Mouse (Mus musculus) neural tube, embryonic 13.5 days (tissue): ENCODE results near the gene Iqgap2. TPM values are rescaled to one million over a fixed set of nuclear protein-coding genes. Genes with fewer than 3 reads are reported as not detected.

ENCODE experiments used
- ATAC-seq: fragments of 200-750 bp; cut with Nextera tagmentation; 2 replicates; pipeline ENCODE4 v1.8.0; 2017; ENCODE audit warnings: low read depth, mild to moderate bottlenecking, moderate TSS enrichment, moderate library complexity
- H3K27ac ChIP-seq: fragments of 300-500 bp; sonication (generic); replicated peaks from 2 replicates; pipeline ENCODE4 v1.5.1; 2015; ENCODE audit warnings: moderate library complexity, mild to moderate bottlenecking, inconsistent platforms
- H3K27me3 ChIP-seq: fragments of 300-500 bp; sonication (generic); 2 replicates; pipeline ENCODE4 v1.6.1; 2015; ENCODE audit warnings: mild to moderate bottlenecking, inconsistent platforms
- H3K36me3 ChIP-seq: fragments of 300-500 bp; sonication (generic); 2 replicates; pipeline ENCODE4 v1.6.1; 2015; ENCODE audit warnings: mild to moderate bottlenecking, inconsistent platforms
- H3K4me1 ChIP-seq: fragments of 300-500 bp; sonication (generic); replicated peaks from 2 replicates; pipeline ENCODE4 v1.6.1; 2015; ENCODE audit warnings: inconsistent platforms
- H3K4me2 ChIP-seq: fragments of 300-500 bp; sonication (generic); 2 replicates; pipeline ENCODE4 v1.6.1; 2015; ENCODE audit warnings: inconsistent platforms, mild to moderate bottlenecking, moderate library complexity
- H3K4me3 ChIP-seq: fragments of 300-500 bp; sonication (generic); 2 replicates; pipeline ENCODE4 v1.5.1; 2015; ENCODE audit warnings: mild to moderate bottlenecking, inconsistent platforms
- H3K9ac ChIP-seq: fragments of 300-500 bp; sonication (generic); 2 replicates; pipeline ENCODE4 v1.6.1; 2015; ENCODE audit warnings: moderate library complexity, mild to moderate bottlenecking, inconsistent platforms
- H3K9me3 ChIP-seq: fragments of 300-500 bp; sonication (generic); 2 replicates; pipeline ENCODE4 v1.6.1; 2016; ENCODE audit warnings: inconsistent platforms
- WGBS: fragments of 180-500 bp; shearing (Covaris S2); methylation state at CpG from one replicate; pipeline ENCODE4 v1.1.7; 2015; 5-methylcytosine and 5-hydroxymethylcytosine counted together
- polyA plus RNA-seq: library from polyadenylated mRNA; unstranded; fragments of >200 nt; fragmentation: Nextera tagmentation; extraction: Ambion mirVana; gene quantifications from 2 replicates; pipeline ENCODE4 v1.2.1, GENCODE M21; 2015

The Iqgap2 gene
- polyA plus RNA-seq, 1 experiment from 2014 or later, result 2.7 TPM

DNA sequence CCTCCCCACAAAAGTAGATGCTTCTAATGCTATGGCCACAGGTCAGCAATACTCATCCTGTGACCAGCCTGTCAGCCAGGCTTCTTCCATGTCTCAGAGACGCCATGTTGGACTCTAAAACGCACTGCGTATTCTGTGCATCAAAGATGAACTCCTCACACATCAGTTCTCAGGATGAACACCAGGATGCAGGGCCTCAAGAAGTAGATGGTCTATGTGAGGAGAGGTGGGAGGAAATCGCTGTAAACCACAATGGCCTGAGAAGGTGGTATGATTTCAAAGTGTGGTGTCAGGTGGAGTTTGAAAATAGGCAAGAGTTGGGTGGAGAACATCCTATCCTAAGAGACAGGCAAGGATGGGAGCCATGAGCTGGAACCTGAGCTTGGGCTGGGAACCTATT is 1.4 kb upstream of the Iqgap2 start:
- Histone ChIP-seq H3K4me3 (no peak overlapping the region), H3K4me2 (no peak overlapping the region), H3K36me3 (no peaks in the 10 kb centered on the region), H3K27me3 (0 out of 2 replicates have a peak, but pooled peaks cover 3% of the 10 kb centered on the region), H3K27ac (no peak overlapping the region), H3K4me1 (peaks cover 25% of the 10 kb centered on the region), H3K9me3 (no peaks in the 10 kb centered on the region), H3K9ac (no peak overlapping the region)
- ATAC-seq, result no peak
- 93% methylated on average over 4 of the region's 4 CpGs for WGBS

DNA sequence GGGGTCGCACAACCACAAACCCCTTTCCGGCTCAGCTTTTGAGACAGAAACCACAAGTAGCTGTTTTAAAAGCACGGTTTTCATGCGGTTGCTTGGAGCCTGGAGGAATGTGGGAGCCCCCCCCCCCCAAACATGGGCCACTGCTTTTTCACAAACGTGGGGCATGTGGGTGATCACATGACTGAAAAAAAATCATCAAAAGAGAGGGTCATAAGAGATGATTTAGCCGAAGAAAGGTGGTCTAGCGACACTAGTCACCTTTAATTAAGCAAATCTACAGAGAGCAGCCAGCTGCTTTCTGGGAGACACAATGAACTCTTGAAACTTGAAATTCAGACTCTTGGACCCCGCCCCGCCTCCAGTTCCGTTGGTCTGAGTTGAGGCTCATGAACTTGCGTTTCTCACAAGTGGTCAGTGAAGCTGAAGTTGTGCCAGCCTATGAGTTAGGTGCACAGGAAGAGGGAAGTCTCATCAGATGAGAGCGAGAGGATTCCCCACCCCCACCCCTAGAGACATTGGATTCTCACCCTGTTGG is 956 bp upstream of the Iqgap2 start:
- 0 out of 2 replicates have a peak, but pooled peaks cover 3% of the 10 kb centered on the region for H3K27me3 ChIP-seq
- H3K4me1 ChIP-seq, result peaks cover 25% of the 10 kb centered on the region
- no peak for ATAC-seq
- no peak overlapping the region for H3K27ac ChIP-seq
- 22% methylated on average over 12 of the region's 12 CpGs for WGBS
- H3K9ac ChIP-seq, result peak overlapping the region; percentile 78
- peak overlapping the region; percentile 64 for H3K4me3 ChIP-seq
- no peaks in the 10 kb centered on the region for H3K9me3 ChIP-seq
- no peaks in the 10 kb centered on the region for H3K36me3 ChIP-seq
- H3K4me2 ChIP-seq, result peak overlapping the region; percentile 93

GRCm38 (mm10) chr13:95891926-95892610 is 346 bp upstream of the Iqgap2 start:
- Histone ChIP-seq H3K4me1 (peaks cover 25% of the 10 kb centered on the region), H3K9ac (peak overlapping the region; percentile 78), H3K4me3 (peak overlapping the region; percentile 64), H3K36me3 (no peaks in the 10 kb centered on the region), H3K27ac (0 out of 2 replicates have a peak overlapping the region, but pooled peaks have one; percentile 15), H3K4me2 (peak overlapping the region; percentile 93), H3K9me3 (no peaks in the 10 kb centered on the region), H3K27me3 (0 out of 2 replicates have a peak, but pooled peaks cover 3% of the 10 kb centered on the region)
- under 1% methylated on average over 43 of the region's 52 CpGs for WGBS
- ATAC-seq, result peak; percentile 92

- whole genome bisulfite sequencing, result under 1% methylated on average over 33 of the region's 33 CpGs
- ATAC-seq, result peak; percentile 54
Observed at GRCm38 (mm10) chr13:95890851-95891471, 761 bp downstream of the Iqgap2 start.

DNA sequence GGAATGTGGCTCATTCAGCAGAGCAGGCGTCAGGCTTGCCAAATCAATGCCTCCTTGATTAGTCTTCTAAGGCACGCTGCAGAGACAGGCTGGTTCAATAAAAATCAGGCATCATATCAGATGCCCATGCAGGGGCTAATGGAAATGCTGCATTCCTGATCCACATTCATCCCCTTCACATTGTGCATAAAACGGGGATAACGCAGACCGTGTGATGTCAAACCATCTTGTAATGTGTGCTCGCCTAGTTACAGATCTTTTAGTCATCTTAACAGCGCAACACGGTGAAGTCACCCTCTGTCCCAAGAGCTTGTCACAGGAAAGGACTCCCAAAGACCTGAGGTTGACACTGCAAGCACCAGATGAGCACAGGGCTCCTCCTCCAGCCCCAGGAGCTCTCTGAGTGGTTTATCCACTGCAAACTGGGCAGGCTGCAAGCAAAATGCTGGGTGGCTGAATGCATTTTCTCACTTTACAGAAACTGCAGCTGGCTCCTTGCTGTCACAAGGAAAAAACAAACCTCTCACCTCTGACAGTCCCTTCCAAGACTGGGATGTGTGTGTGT is 1.7 kb downstream of the Iqgap2 start:
- Histone ChIP-seq H3K9ac (no peak overlapping the region), H3K36me3 (no peaks in the 10 kb centered on the region), H3K4me2 (peak overlapping the region; percentile 93), H3K4me3 (no peak overlapping the region), H3K4me1 (peaks cover 28% of the 10 kb centered on the region), H3K27me3 (0 out of 2 replicates have a peak, but pooled peaks cover 3% of the 10 kb centered on the region), H3K9me3 (no peaks in the 10 kb centered on the region), H3K27ac (no peak overlapping the region)
- 27% methylated on average over 8 of the region's 8 CpGs for WGBS
- ATAC-seq, result no peak

More at GRCm38 (mm10) chr13:95890851-95891471, 761 bp downstream of the Iqgap2 start:
- Histone ChIP-seq H3K9ac (peak overlapping the region; percentile 78), H3K27ac (no peak overlapping the region), H3K4me1 (peaks cover 28% of the 10 kb centered on the region), H3K4me2 (peak overlapping the region; percentile 93), H3K9me3 (no peaks in the 10 kb centered on the region), H3K27me3 (0 out of 2 replicates have a peak, but pooled peaks cover 3% of the 10 kb centered on the region), H3K36me3 (no peaks in the 10 kb centered on the region), H3K4me3 (peak overlapping the region; percentile 64)

DNA sequence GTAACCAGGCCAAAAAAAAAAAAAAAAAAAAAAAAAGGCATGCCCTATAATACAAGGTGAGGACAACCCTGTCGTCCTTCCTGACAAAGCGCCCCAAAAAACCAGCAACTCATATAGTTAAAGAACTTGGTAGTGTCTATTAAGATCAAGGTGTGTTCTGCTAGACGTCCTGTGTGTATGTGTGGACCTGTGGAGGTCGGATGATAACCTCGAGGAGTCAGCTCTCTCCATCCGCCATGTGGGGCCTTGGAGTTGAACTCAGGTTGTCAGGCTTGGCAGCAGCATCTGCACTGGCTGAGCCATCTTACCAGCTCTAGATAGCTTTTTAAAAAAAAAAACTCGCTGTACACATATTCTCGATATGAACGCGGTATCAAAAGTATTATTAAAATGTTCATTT is 2.4 kb downstream of the Iqgap2 start:
- H3K9ac ChIP-seq, result no peak overlapping the region
- H3K36me3 ChIP-seq, result no peaks in the 10 kb centered on the region
- H3K9me3 ChIP-seq, result no peaks in the 10 kb centered on the region
- 0 out of 2 replicates have a peak, but pooled peaks cover 3% of the 10 kb centered on the region for H3K27me3 ChIP-seq
- H3K4me3 ChIP-seq, result no peak overlapping the region
- WGBS, result 93% methylated on average over 10 of the region's 10 CpGs
- no peak for ATAC-seq
- no peak overlapping the region for H3K27ac ChIP-seq
- peaks cover 28% of the 10 kb centered on the region for H3K4me1 ChIP-seq
- H3K4me2 ChIP-seq, result no peak overlapping the region

DNA sequence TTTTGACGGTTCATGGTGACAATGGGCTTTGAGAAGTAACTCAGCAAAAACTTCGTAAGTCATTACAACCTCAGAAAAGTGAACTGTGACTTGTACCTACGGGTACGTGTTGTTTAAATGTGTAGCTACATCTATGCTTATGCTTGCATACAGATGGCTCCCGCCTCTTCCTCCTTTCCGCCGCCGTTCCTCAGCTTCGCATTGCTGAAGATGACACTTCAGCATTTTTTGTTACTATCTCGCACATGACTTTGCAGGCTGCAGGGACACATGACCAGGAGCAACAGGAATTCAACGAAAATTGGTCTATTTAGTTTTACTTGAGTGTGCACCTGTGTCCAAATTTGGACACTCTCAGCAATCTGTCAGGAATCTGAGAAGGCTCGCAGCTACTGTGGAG is 3.1 kb downstream of the Iqgap2 start:
- Histone ChIP-seq H3K4me1 (peaks cover 28% of the 10 kb centered on the region), H3K27me3 (0 out of 2 replicates have a peak, but pooled peaks cover 3% of the 10 kb centered on the region), H3K36me3 (no peaks in the 10 kb centered on the region), H3K4me2 (no peak overlapping the region), H3K27ac (no peak overlapping the region), H3K9me3 (no peaks in the 10 kb centered on the region), H3K9ac (no peak overlapping the region), H3K4me3 (no peak overlapping the region)
- ATAC-seq, result no peak
- WGBS, result 93% methylated on average over 12 of the region's 12 CpGs

DNA sequence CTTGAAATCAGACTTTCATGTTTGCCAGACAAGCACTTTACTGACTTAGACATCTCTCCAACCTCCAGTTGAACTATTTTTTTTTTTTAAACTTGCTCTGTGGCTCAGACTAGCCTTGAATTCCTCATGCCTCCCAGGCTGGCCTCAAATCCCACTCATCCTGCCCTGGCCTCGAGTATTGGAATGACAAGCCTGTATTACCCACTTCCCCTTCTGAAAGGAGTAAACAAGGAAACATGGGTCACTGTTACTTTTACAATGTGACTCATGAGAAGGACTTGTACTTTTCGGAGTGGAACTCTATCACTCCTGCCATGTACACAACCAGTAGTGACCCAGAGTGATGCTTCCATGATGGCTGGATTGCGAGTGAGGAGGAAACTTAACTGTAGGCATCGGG is 3.6 kb downstream of the Iqgap2 start:
- no peak overlapping the region for H3K4me3 ChIP-seq
- 0 out of 2 replicates have a peak, but pooled peaks cover 3% of the 10 kb centered on the region for H3K27me3 ChIP-seq
- no peak overlapping the region for H3K4me2 ChIP-seq
- ATAC-seq, result no peak
- 88% methylated on average over 4 of the region's 4 CpGs for WGBS
- no peak overlapping the region for H3K9ac ChIP-seq
- H3K4me1 ChIP-seq, result peaks cover 28% of the 10 kb centered on the region
- no peak overlapping the region for H3K27ac ChIP-seq
- H3K36me3 ChIP-seq, result no peaks in the 10 kb centered on the region
- H3K9me3 ChIP-seq, result no peaks in the 10 kb centered on the region

GRCm38 (mm10) chr13:95887375-95887774 is 4.3 kb downstream of the Iqgap2 start:
- no peak overlapping the region for H3K9ac ChIP-seq
- 0 out of 2 replicates have a peak, but pooled peaks cover 3% of the 10 kb centered on the region for H3K27me3 ChIP-seq
- no peak overlapping the region for H3K4me2 ChIP-seq
- no peak for ATAC-seq
- no peak overlapping the region for H3K4me3 ChIP-seq
- WGBS, result 86% methylated on average over 7 of the region's 7 CpGs
- H3K36me3 ChIP-seq, result no peaks in the 10 kb centered on the region
- no peaks in the 10 kb centered on the region for H3K9me3 ChIP-seq
- peaks cover 26% of the 10 kb centered on the region for H3K4me1 ChIP-seq
- H3K27ac ChIP-seq, result no peak overlapping the region

DNA sequence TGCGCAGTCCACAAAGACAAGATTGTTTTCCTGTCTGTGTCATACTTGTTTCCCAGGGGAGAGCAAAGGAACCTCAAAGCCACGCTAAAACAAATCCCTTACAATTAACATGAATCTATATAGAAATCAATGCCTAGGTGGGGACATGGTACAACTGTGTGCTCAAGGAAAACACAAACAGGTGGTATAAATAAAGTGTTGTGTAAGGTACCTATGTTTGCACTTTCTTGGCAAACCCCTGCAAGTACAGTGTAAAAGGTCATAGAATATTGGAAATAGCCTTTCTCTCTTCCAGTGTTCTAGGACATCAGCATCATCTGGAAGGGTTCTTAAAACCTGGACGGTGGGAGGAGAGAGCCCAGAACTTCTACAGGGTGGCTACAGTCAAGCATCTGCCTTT is 7.3 kb downstream of the Iqgap2 start:
- Histone ChIP-seq H3K27ac (no peak overlapping the region), H3K36me3 (no peaks in the 10 kb centered on the region), H3K4me3 (no peak overlapping the region), H3K9me3 (no peaks in the 10 kb centered on the region), H3K27me3 (no peaks in the 10 kb centered on the region), H3K4me1 (0 out of 2 replicates have a peak, but pooled peaks cover 4% of the 10 kb centered on the region), H3K9ac (no peak overlapping the region), H3K4me2 (no peak overlapping the region)
- 91% methylated on average over 3 of the region's 3 CpGs for WGBS
- ATAC-seq, result no peak

- H3K9ac ChIP-seq, result no peak overlapping the region
- no peaks in the 10 kb centered on the region for H3K36me3 ChIP-seq
Observed at GRCm38 (mm10) chr13:95882001-95882400, 9.7 kb downstream of the Iqgap2 start.

GRCm38 (mm10) chr13:95881427-95881826 is 10.3 kb downstream of the Iqgap2 start:
- WGBS, result 88% methylated on average over 9 of the region's 9 CpGs

More at GRCm38 (mm10) chr13:95882001-95882400, 9.7 kb downstream of the Iqgap2 start:
- Histone ChIP-seq H3K27ac (no peak overlapping the region), H3K4me2 (no peak overlapping the region), H3K9me3 (no peaks in the 10 kb centered on the region), H3K27me3 (no peaks in the 10 kb centered on the region), H3K4me3 (no peak overlapping the region), H3K4me1 (0 out of 2 replicates have a peak, but pooled peaks cover 4% of the 10 kb centered on the region)
- no peak for ATAC-seq
- WGBS, result 94% methylated on average over 6 of the region's 6 CpGs

More at GRCm38 (mm10) chr13:95881427-95881826, 10.3 kb downstream of the Iqgap2 start:
- H3K4me3 ChIP-seq, result no peak overlapping the region
- no peaks in the 10 kb centered on the region for H3K36me3 ChIP-seq
- H3K9me3 ChIP-seq, result no peaks in the 10 kb centered on the region
- H3K27me3 ChIP-seq, result no peaks in the 10 kb centered on the region
- no peak overlapping the region for H3K9ac ChIP-seq
- H3K4me1 ChIP-seq, result 0 out of 2 replicates have a peak, but pooled peaks cover 4% of the 10 kb centered on the region
- no peak overlapping the region for H3K27ac ChIP-seq
- ATAC-seq, result no peak
- no peak overlapping the region for H3K4me2 ChIP-seq
